Mouse (Mus musculus) liver, postnatal 0 days (tissue): Measurements from ENCODE around the gene Psg29.

Source experiments
- CTCF ChIP-seq: sonication (generic); IDR thresholded peaks from 2 replicates; pipeline ENCODE4 v1.5.1; 2016; ENCODE audit warnings: antibody characterized with exemption, low read depth
- EP300 ChIP-seq: IDR thresholded peaks from 2 replicates; pipeline ENCODE4 v1.6.1; 2016; ENCODE audit warnings: antibody characterized with exemption, low read depth, mild to moderate bottlenecking

- no peak for TF ChIP-seq CTCF
- TF ChIP-seq EP300 = no peak
Measured at GRCm38 (mm10) chr7:17159011-17159410, 44.3 kb upstream of the Psg29 start.
